Mouse (Mus musculus) kidney, embryonic 16.5 days (tissue): ENCODE data around the gene Mei1. TPM values are rescaled to one million over a fixed set of nuclear protein-coding genes. Genes with fewer than 3 reads are reported as not detected.

Experiments used
- ATAC-seq: fragments of 200-750 bp; cut with Nextera tagmentation; 2 replicates; pipeline ENCODE4 v1.8.0; 2017; ENCODE audit warnings: moderate TSS enrichment; ENCODE audit not compliant: low FRiP score, low TSS enrichment
- H3K27ac ChIP-seq: fragments of 300-500 bp; sonication (generic); 2 replicates; pipeline ENCODE4 v1.5.1; 2014; ENCODE audit warnings: low read length
- H3K27me3 ChIP-seq: fragments of 300-500 bp; sonication (generic); 2 replicates; pipeline ENCODE4 v1.6.1; 2014; ENCODE audit warnings: low read length, control low read depth, mixed read lengths; ENCODE audit not compliant: insufficient read depth
- H3K36me3 ChIP-seq: fragments of 300-500 bp; sonication (generic); 2 replicates; pipeline ENCODE4 v1.6.1; 2014; ENCODE audit warnings: low read length, control low read depth, mixed read lengths; ENCODE audit not compliant: insufficient read depth
- H3K4me1 ChIP-seq: fragments of 300-500 bp; sonication (generic); 2 replicates; pipeline ENCODE4 v1.6.1; 2014; ENCODE audit warnings: low read length, control low read depth, mixed read lengths; ENCODE audit not compliant: insufficient read depth
- H3K4me2 ChIP-seq: fragments of 300-500 bp; sonication (generic); replicated peaks from 2 replicates; pipeline ENCODE4 v1.6.1; 2014; ENCODE audit warnings: low read depth, low read length
- H3K4me3 ChIP-seq: fragments of 300-500 bp; sonication (generic); 2 replicates; pipeline ENCODE4 v1.5.1; 2014; ENCODE audit warnings: mild to moderate bottlenecking, low read length
- H3K9ac ChIP-seq: fragments of 300-500 bp; sonication (generic); replicated peaks from 2 replicates; pipeline ENCODE4 v1.6.1; 2014; ENCODE audit warnings: low read length
- H3K9me3 ChIP-seq: fragments of 300-500 bp; sonication (generic); 2 replicates; pipeline ENCODE4 v1.6.1; 2016; ENCODE audit warnings: low read length, control low read depth
- WGBS: fragments of 180-500 bp; shearing (Covaris S2); extraction: QIAGEN DNeasy Blood & Tissue Kit; methylation state at CpG from one replicate; pipeline ENCODE4 v1.1.7; 2014; 5-methylcytosine and 5-hydroxymethylcytosine counted together
- polyA plus RNA-seq: library from polyadenylated mRNA; unstranded; fragments of >200 nt; fragmentation: Nextera tagmentation; extraction: Ambion mirVana; gene quantifications from 2 replicates; pipeline ENCODE4 v1.2.1, GENCODE M21; 2015

The Mei1 gene
- polyA plus RNA-seq, 1 experiment from 2014 or later, result not detected

DNA sequence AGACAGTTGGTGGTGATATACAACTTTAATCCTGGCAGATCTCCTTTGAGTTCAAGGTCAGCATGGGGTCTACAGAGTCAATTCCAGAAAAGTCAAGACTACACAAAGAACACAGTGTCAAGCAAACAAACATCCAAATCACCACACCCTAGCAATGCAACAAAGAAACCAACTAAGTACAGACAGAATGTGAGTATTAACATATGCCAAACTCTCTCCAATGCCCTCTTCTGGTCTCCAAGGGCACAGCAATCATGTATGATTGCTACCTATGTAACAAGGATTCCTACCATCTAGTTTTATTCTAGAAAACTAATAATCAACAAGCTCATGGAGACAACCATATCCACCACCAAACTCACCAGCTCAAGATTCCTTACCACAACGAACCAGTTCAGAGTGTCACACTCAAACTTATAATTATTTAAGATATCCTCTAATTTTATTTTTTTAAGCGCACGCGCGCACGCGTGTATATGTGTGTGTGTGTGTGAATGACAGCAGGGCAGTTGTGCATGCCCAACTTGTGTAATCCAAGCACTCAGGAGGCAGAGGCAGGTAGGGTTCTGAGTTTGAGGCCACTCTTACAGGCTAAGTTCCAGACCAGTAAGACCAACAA lies 25.5 kb upstream of the Mei1 start:
- ATAC-seq, result no peak
- H3K36me3 ChIP-seq, result peaks cover 28% of the 10 kb centered on the region
- H3K9ac ChIP-seq, result no peak overlapping the region
- no peaks in the 10 kb centered on the region for H3K27me3 ChIP-seq
- peaks cover 19% of the 10 kb centered on the region for H3K4me1 ChIP-seq
- no peak overlapping the region for H3K27ac ChIP-seq
- no peak overlapping the region for H3K4me2 ChIP-seq
- no peaks in the 10 kb centered on the region for H3K9me3 ChIP-seq
- WGBS, result 96% methylated on average over 7 of the region's 7 CpGs
- no peak overlapping the region for H3K4me3 ChIP-seq

GRCm38 (mm10) chr15:82046246-82046891 lies 23.4 kb upstream of the Mei1 start:
- Histone ChIP-seq H3K4me1 (peaks cover 19% of the 10 kb centered on the region), H3K27me3 (no peaks in the 10 kb centered on the region), H3K9me3 (no peaks in the 10 kb centered on the region), H3K4me3 (peak overlapping the region; percentile 97), H3K27ac (peak overlapping the region; percentile 89; the same call in 1 of the 2 replicates), H3K4me2 (peak overlapping the region; percentile 92), H3K36me3 (peaks cover 13% of the 10 kb centered on the region), H3K9ac (peak overlapping the region; percentile 98)
- 2% methylated on average over 26 of the region's 26 CpGs for WGBS
- peak; percentile 37; the same call in 1 of the 2 replicates for ATAC-seq

DNA sequence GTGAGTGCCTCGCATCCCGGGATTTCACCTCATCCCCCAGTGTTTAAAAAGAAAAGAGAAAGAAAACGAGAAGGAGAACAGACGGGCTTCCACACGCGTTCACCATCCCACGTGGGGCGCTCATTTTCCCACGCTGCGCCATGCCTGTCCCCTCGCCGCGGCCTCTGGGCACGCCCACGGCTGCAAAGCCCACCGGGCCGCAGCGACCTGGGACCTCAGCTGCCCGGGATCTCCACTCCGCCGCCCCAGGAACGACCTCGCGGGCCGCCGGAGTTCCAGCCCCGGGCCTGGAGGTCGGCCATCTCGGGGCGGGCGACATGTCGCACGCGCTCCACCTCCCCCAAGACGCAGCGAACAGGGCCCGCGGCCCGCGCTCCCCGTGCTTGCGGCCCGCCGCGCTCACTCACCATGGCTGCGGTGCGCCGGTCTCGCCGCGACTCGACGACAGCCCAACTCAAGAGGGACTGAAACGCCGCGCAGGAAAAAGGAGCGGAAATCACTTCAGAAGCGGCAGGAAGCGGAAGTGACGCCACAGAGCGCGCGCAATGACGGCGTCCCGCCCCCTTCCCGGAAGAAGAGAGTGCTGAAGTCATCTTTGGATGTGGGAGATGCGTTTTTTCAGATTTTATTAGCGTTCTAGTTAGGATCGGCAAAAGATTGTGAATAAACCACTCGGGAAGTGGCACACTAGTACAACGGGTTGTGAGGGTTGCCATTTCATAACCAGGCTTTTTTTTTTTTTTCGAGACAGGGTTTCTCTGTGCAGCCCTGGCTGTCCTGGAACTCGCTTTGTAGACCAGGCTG lies 22.5 kb upstream of the Mei1 start, which contains the start of gene Snu13:
Gene Snu13, minus strand, starts transcription at position 519 of the 804 bp plus-strand sequence.
- ATAC-seq, result peak; percentile 85

GRCm38 (mm10) chr15:82052544-82052943 lies 17.3 kb upstream of the Mei1 start:
- no peaks in the 10 kb centered on the region for H3K4me1 ChIP-seq
- no peak overlapping the region for H3K4me2 ChIP-seq
- 64% methylated on average over 5 of the region's 5 CpGs for WGBS
- no peak overlapping the region for H3K9ac ChIP-seq
- no peaks in the 10 kb centered on the region for H3K9me3 ChIP-seq
- H3K4me3 ChIP-seq, result no peak overlapping the region
- no peaks in the 10 kb centered on the region; the same call in 1 of the 2 replicates for H3K27me3 ChIP-seq
- H3K27ac ChIP-seq, result no peak overlapping the region
- no peak for ATAC-seq
- no peaks in the 10 kb centered on the region for H3K36me3 ChIP-seq

More for the DNA sequence above, 22.5 kb upstream of the Mei1 start, which contains the start of gene Snu13:
- H3K4me3 ChIP-seq, result peak within 1 kb of the TSS; percentile 97
- peak within 1 kb of the TSS; percentile 89 for H3K27ac ChIP-seq
- peaks cover 19% of the 10 kb centered on the region for H3K4me1 ChIP-seq
- WGBS, result under 1% methylated on average over 74 of the region's 74 CpGs
- H3K36me3 ChIP-seq, result peaks cover 12% of the 10 kb centered on the region
- no peaks in the 10 kb centered on the region for H3K27me3 ChIP-seq
- H3K9me3 ChIP-seq, result no peaks in the 10 kb centered on the region
- H3K4me2 ChIP-seq, result peak within 1 kb of the TSS; percentile 92
- H3K9ac ChIP-seq, result peak within 1 kb of the TSS; percentile 98

DNA sequence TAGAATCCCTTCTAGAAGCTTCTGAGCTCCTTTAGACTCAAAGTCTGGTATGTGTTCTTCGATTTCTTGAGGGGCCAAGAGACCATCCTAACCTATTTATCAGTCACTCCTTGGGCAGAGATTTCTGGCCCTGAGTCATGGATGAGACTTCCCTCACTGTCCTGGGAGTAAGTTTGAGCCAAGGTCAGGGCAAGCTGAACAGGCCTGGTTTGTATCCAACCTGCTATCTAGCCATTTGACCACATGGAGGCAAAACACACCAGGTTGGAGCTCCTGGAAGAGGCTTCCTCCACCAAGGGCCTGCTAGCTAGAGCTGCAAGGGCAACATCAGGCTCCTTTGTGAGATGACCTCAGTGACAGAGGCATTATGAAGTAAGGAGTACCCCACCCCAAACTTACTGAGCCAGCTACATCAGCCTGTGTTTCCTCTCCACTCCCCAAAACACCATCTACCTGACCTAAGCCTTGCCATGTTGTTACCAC lies 11.0 kb upstream of the Mei1 start, which contains the start of gene 4930407I10Rik:
Gene 4930407I10Rik, plus strand, starts transcription at position 433 of the 483 bp plus-strand sequence.
- Histone ChIP-seq H3K27me3 (peaks cover 6% of the 10 kb centered on the region), H3K27ac (no peak within 1 kb of the TSS), H3K4me3 (no peak within 1 kb of the TSS), H3K36me3 (no peaks in the 10 kb centered on the region), H3K4me1 (no peaks in the 10 kb centered on the region), H3K9ac (no peak within 1 kb of the TSS), H3K4me2 (no peak within 1 kb of the TSS), H3K9me3 (no peaks in the 10 kb centered on the region)
- WGBS, result 83% methylated on average over 1 of the region's 1 CpGs
- no peak for ATAC-seq

DNA sequence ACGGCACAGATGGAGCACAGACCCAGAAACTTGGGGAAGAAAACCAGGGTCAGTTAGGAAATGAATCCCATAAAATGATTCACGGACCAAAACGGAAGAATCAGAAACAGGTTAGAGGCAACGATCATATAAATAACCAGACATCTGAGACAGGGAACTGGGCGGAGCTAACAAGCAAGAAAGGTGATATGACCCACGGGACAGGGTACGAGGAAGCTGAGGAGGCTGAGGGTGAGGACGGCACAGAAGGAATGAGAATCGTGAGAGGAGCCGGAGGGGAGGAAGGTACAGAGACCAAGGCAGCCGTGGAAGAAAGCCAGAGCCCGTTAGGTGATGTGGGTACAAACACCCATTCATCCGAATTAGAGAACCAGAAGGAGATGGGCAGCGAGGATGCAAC lies 5.9 kb upstream of the Mei1 start:
- WGBS, result 43% methylated on average over 14 of the region's 14 CpGs
- ATAC-seq, result no peak
- H3K27me3 ChIP-seq, result peaks cover 22% of the 10 kb centered on the region

DNA sequence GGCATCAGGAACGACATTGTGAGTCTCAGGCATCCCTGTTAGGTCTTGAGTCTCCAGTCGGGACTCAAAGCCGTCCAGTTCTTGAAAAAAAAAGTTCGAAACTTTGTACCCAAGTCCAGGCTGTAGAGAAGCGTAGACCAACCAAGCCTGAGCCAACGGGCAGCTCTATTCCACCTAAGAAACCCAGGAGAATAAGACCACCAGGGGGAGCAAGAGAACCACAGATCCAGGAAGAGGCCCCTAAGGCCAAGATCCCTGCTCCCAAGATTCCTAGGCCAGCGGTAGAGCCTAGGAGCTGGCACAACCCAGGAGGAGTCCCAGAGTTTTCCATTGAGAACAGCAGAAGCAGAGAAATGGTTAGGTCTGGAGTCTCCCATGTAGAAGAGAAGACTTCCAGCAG lies 4.3 kb upstream of the Mei1 start:
- ATAC-seq, result no peak
- WGBS, result 18% methylated on average over 7 of the region's 7 CpGs
- Histone ChIP-seq H3K4me1 (peaks cover 3% of the 10 kb centered on the region; the same call in 1 of the 2 replicates), H3K4me2 (no peak overlapping the region), H3K9me3 (no peaks in the 10 kb centered on the region), H3K27ac (no peak overlapping the region), H3K36me3 (no peaks in the 10 kb centered on the region), H3K27me3 (peaks cover 37% of the 10 kb centered on the region), H3K4me3 (no peak overlapping the region), H3K9ac (no peak overlapping the region)

More for the DNA sequence above, 5.9 kb upstream of the Mei1 start:
- H3K36me3 ChIP-seq, result no peaks in the 10 kb centered on the region
- no peaks in the 10 kb centered on the region for H3K4me1 ChIP-seq
- no peak overlapping the region for H3K9ac ChIP-seq
- H3K9me3 ChIP-seq, result no peaks in the 10 kb centered on the region
- H3K4me3 ChIP-seq, result no peak overlapping the region
- H3K27ac ChIP-seq, result no peak overlapping the region
- no peak overlapping the region for H3K4me2 ChIP-seq

GRCm38 (mm10) chr15:82071816-82072469 lies 2.1 kb downstream of the Mei1 start:
- no peak overlapping the region for H3K4me3 ChIP-seq
- H3K36me3 ChIP-seq, result no peaks in the 10 kb centered on the region
- no peak for ATAC-seq
- H3K27ac ChIP-seq, result no peak overlapping the region
- H3K9ac ChIP-seq, result no peak overlapping the region
- H3K4me1 ChIP-seq, result peaks cover 3% of the 10 kb centered on the region; the same call in 1 of the 2 replicates
- H3K9me3 ChIP-seq, result no peaks in the 10 kb centered on the region
- no peak overlapping the region for H3K4me2 ChIP-seq
- WGBS, result 90% methylated on average over 26 of the region's 26 CpGs
- peaks cover 29% of the 10 kb centered on the region for H3K27me3 ChIP-seq

GRCm38 (mm10) chr15:82073490-82073889 lies 3.7 kb downstream of the Mei1 start:
- H3K27ac ChIP-seq, result no peak overlapping the region
- WGBS, result 81% methylated on average over 7 of the region's 7 CpGs
- peaks cover 27% of the 10 kb centered on the region for H3K27me3 ChIP-seq
- no peaks in the 10 kb centered on the region for H3K9me3 ChIP-seq
- H3K36me3 ChIP-seq, result no peaks in the 10 kb centered on the region
- H3K9ac ChIP-seq, result no peak overlapping the region
- no peak overlapping the region for H3K4me2 ChIP-seq
- peaks cover 3% of the 10 kb centered on the region; the same call in 1 of the 2 replicates for H3K4me1 ChIP-seq
- H3K4me3 ChIP-seq, result no peak overlapping the region
- ATAC-seq, result no peak
